Mouse (Mus musculus): ENCODE measurements around the gene Cdr2. TPM values are rescaled to one million over a fixed set of nuclear protein-coding genes. Genes with fewer than 3 reads are reported as not detected.

The Cdr2 gene
- total and polyA plus RNA-seq, 3 experiments, result 15.8 to 17.4 TPM; not detected in 1

DNA sequence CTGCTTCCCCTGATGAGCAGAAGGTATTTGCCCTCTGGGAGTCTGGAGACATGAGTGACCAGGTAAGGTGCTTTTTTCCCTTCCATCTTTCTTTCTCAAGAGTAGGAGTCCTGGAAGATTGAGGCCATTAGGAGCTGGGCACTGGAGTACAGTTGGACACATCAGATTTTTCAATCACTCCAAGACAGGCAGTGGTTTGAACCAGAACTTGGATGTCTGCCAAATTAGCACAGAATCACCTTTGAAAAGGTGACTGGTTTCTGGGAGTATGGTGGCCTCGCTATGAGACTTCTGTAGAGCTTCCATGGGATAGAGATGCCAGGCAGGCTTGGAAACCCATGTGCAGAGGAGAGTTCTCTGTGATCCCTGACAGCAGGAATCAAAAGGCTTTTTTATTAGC lies 39.6 kb downstream of the Cdr2 start:
- H3K9ac ChIP-seq (ENCODE audit: control insufficient read depth, low read depth, low read length, poor library complexity, severe bottlenecking), result no peak overlapping the region
- no peaks in the 10 kb centered on the region for H3K27me3 ChIP-seq (ENCODE audit: control insufficient read depth in 1 of 2, insufficient read depth in 2 of 2, low read length in 2 of 2)
- no peaks in the 10 kb centered on the region for H3K4me1 ChIP-seq (ENCODE audit: control insufficient read depth in 1 of 2, insufficient read depth in 2 of 2, low read length in 2 of 2)
- TF ChIP-seq ZNF384 (IDR thresholded peaks at IDR 0.05; ENCODE audit: low read depth, low read length), result no peak
- TF ChIP-seq GABPA (IDR thresholded peaks at IDR 0.05; ENCODE audit: low read depth, low read length), result no peak
- H3K4me3 ChIP-seq (ENCODE audit: control insufficient read depth in 1 of 2, insufficient read depth in 1 of 2, low read depth in 2 of 2, low read length in 2 of 2), result no peak overlapping the region
- DNase-seq (ENCODE audit: low read depth, low spot score), result no peak
- no peak overlapping the region for H3K27ac ChIP-seq (ENCODE audit: control insufficient read depth, low read depth, low read length)
- H3K79me2 ChIP-seq (ENCODE audit: control insufficient read depth, insufficient read depth, low read length, poor library complexity), result no peaks in the 10 kb centered on the region
- H3K9me3 ChIP-seq (replicated peaks; ENCODE audit: insufficient read depth, low read length), result no peaks in the 10 kb centered on the region
- peaks cover 0 to 16% of the 10 kb centered on the region in 2 experiments; a peak in 2 of 4 replicates for H3K36me3 ChIP-seq (ENCODE audit: control insufficient read depth in 1 of 2, insufficient read depth in 2 of 2, low read length in 2 of 2)

DNA sequence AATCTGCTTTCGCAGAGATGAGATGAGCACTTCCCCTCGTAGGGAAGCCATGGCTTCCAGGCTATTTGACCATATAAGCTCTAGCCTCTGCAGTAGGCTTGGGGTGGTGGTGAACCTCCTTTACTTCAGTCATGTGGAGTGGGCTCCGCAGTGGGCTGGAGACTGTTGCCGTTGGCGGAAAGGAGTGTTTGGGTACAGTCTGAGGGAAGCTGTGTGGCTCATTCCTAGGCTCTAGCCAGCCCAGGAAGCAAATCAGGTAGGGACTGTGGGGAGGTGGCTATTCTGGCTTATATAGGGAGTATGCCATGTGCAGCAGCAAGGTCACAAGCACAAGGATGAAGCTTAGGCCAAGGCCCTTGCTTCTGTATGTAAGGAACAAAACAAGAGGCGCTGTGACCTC lies 40.9 kb downstream of the Cdr2 start:
- DNase-seq (ENCODE audit: low read depth, low spot score), result no peak
- H3K9ac ChIP-seq (ENCODE audit: control insufficient read depth, low read depth, low read length, poor library complexity, severe bottlenecking), result no peak overlapping the region
- no peaks in the 10 kb centered on the region for H3K9me3 ChIP-seq (replicated peaks; ENCODE audit: insufficient read depth, low read length)
- H3K27ac ChIP-seq (ENCODE audit: control insufficient read depth, low read depth, low read length), result no peak overlapping the region
- no peak for TF ChIP-seq MAFK (IDR thresholded peaks at IDR 0.05; ENCODE audit: borderline replicate concordance, low read depth, low read length)
- TF ChIP-seq UBTF (IDR thresholded peaks at IDR 0.05; ENCODE audit: borderline replicate concordance, insufficient read depth, low read depth, low read length), result no peak
- TF ChIP-seq MAZ (IDR thresholded peaks at IDR 0.05; ENCODE audit: low read depth, low read length), result no peak
- TF ChIP-seq ZMIZ1 (IDR thresholded peaks at IDR 0.05; ENCODE audit: low read depth, low read length), result no peak
- TF ChIP-seq MYB (IDR thresholded peaks at IDR 0.05; ENCODE audit: low read depth, low read length), result no peak
- TF ChIP-seq POLR2A (IDR thresholded peaks at IDR 0.05; ENCODE audit: control insufficient read depth in 1 of 2, insufficient read depth in 1 of 2, low read depth in 1 of 2, low read length in 2 of 2, poor library complexity in 1 of 2), result no peak
- TF ChIP-seq TBP (IDR thresholded peaks at IDR 0.05; ENCODE audit: low read depth, low read length), result no peak
- TF ChIP-seq POLR2AphosphoS2 (IDR thresholded peaks at IDR 0.05; ENCODE audit: low read length), result no peak
- TF ChIP-seq ELF1 (IDR thresholded peaks at IDR 0.05; ENCODE audit: low read depth, low read length), result no peak
- no peak overlapping the region for H3K4me3 ChIP-seq (ENCODE audit: control insufficient read depth in 1 of 2, insufficient read depth in 1 of 2, low read depth in 2 of 2, low read length in 2 of 2)
- H3K79me2 ChIP-seq (ENCODE audit: control insufficient read depth, insufficient read depth, low read length, poor library complexity), result no peaks in the 10 kb centered on the region
- no peaks in the 10 kb centered on the region for H3K4me1 ChIP-seq (ENCODE audit: control insufficient read depth in 1 of 2, insufficient read depth in 2 of 2, low read length in 2 of 2)
- no peaks in the 10 kb centered on the region for H3K27me3 ChIP-seq (ENCODE audit: control insufficient read depth in 1 of 2, insufficient read depth in 2 of 2, low read length in 2 of 2)
- H3K36me3 ChIP-seq (ENCODE audit: control insufficient read depth in 1 of 2, insufficient read depth in 2 of 2, low read length in 2 of 2), result peaks cover 0 to 21% of the 10 kb centered on the region in 2 experiments; a peak in 2 of 4 replicates

DNA sequence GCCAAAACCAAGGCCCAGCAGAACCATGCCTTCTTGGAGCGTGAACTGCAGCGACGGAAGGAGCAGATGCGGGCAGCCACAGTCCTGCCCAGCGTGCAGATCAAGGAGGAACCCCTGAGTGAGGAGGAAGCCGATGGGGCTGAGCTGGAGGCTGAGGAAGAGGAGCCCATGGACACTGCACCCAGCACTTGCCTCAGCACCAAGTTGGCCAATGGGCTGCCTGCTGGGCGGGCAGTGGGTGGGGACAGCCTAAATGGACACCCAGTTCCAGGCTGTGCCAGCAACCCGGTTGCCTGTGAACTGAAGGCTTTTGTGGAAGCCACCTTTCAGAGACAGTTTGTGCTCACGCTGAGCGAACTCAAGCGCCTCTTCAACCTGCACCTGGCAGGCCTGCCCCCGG lies 41.8 kb downstream of the Cdr2 start:
- no peaks in the 10 kb centered on the region for H3K27me3 ChIP-seq (ENCODE audit: control insufficient read depth in 1 of 2, insufficient read depth in 2 of 2, low read length in 2 of 2)
- no peaks in the 10 kb centered on the region for H3K4me1 ChIP-seq (ENCODE audit: control insufficient read depth in 1 of 2, insufficient read depth in 2 of 2, low read length in 2 of 2)
- H3K9me3 ChIP-seq (replicated peaks; ENCODE audit: insufficient read depth, low read length), result no peaks in the 10 kb centered on the region
- no peak for DNase-seq (ENCODE audit: low read depth, low spot score)
- TF ChIP-seq E2F4 (IDR thresholded peaks at IDR 0.05; ENCODE audit: borderline replicate concordance, low read depth, low read length), result no peak
- no peak for TF ChIP-seq ZKSCAN1 (IDR thresholded peaks at IDR 0.05; ENCODE audit: low read depth, low read length)
- no peak for TF ChIP-seq MAZ (IDR thresholded peaks at IDR 0.05; ENCODE audit: low read depth, low read length)
- TF ChIP-seq MEF2A (IDR thresholded peaks at IDR 0.05; ENCODE audit: extremely low read depth, insufficient replicate concordance, low read depth, low read length, poor library complexity, severe bottlenecking), result no peak
- no peak for TF ChIP-seq ELF1 (IDR thresholded peaks at IDR 0.05; ENCODE audit: low read depth, low read length)
- no peak for TF ChIP-seq ZC3H11A (IDR thresholded peaks at IDR 0.05; ENCODE audit: low read depth, low read length)
- TF ChIP-seq HCFC1 (IDR thresholded peaks at IDR 0.05; ENCODE audit: low read depth, low read length), result no peak
- TF ChIP-seq POLR2AphosphoS5 (IDR thresholded peaks at IDR 0.05; ENCODE audit: borderline replicate concordance, low read depth, low read length), result no peak
- TF ChIP-seq ETS1 (IDR thresholded peaks at IDR 0.05; ENCODE audit: low read depth, low read length), result no peak
- TF ChIP-seq ZNF384 (IDR thresholded peaks at IDR 0.05; ENCODE audit: low read depth, low read length), result no peak
- TF ChIP-seq POLR2AphosphoS2 (IDR thresholded peaks at IDR 0.05; ENCODE audit: low read length), result no peak
- TF ChIP-seq JUND (IDR thresholded peaks at IDR 0.05; ENCODE audit: low read depth, low read length), result no peak
- TF ChIP-seq TCF12 (IDR thresholded peaks at IDR 0.05; ENCODE audit: low read depth, low read length), result no peak
- TF ChIP-seq GATA1 (IDR thresholded peaks at IDR 0.05; ENCODE audit: low read depth, low read length), result no peak
- TF ChIP-seq NELFE (IDR thresholded peaks at IDR 0.05; ENCODE audit: low read depth, low read length), result no peak
- no peak for TF ChIP-seq MYB (IDR thresholded peaks at IDR 0.05; ENCODE audit: low read depth, low read length)
- TF ChIP-seq TBP (IDR thresholded peaks at IDR 0.05; ENCODE audit: low read depth, low read length), result no peak
- H3K9ac ChIP-seq (ENCODE audit: control insufficient read depth, low read depth, low read length, poor library complexity, severe bottlenecking), result no peak overlapping the region
- H3K27ac ChIP-seq (ENCODE audit: control insufficient read depth, low read depth, low read length), result no peak overlapping the region
- H3K4me3 ChIP-seq (ENCODE audit: control insufficient read depth in 1 of 2, insufficient read depth in 1 of 2, low read depth in 2 of 2, low read length in 2 of 2), result no peak overlapping the region
- peaks cover 0 to 23% of the 10 kb centered on the region in 2 experiments; a peak in 2 of 4 replicates for H3K36me3 ChIP-seq (ENCODE audit: control insufficient read depth in 1 of 2, insufficient read depth in 2 of 2, low read length in 2 of 2)
- no peaks in the 10 kb centered on the region for H3K79me2 ChIP-seq (ENCODE audit: control insufficient read depth, insufficient read depth, low read length, poor library complexity)
